Mouse (Mus musculus) frontal cortex, postnatal 10 days (tissue): ENCODE results near the gene Cd151.

Source experiments
- DNase-seq, 2 experiments: peaks; one replicate each; pipeline ENCODE4 v3.0.0; 2022; ENCODE audit warnings: low spot score in 2 of 2, mixed read lengths in 1 of 2

Gene Cd151

GRCm38 (mm10) chr7:141457986-141458660 is 9.1 kb upstream of the Cd151 start:
- DNase-seq, result no peak

DNA sequence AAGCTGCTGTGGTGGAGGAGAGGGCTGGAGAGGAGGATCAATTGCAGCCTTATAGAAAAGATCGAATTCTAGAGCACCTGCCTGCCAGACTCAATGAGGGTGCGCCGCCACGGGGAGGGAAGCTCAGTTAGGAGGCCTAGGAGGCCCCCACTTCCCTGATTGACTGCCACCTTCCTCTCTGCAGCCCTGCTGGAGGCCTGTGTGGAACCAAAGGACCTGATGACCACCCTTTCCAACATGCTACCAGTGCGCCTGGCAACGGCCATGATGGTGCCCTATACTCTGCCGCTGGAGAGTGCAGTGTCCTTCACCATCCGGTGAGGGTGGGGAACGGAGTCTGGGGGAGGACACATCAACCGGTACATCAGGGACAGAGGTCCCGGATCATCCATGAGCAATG is 8.5 kb upstream of the Cd151 start:
- DNase-seq, result no peak

DNA sequence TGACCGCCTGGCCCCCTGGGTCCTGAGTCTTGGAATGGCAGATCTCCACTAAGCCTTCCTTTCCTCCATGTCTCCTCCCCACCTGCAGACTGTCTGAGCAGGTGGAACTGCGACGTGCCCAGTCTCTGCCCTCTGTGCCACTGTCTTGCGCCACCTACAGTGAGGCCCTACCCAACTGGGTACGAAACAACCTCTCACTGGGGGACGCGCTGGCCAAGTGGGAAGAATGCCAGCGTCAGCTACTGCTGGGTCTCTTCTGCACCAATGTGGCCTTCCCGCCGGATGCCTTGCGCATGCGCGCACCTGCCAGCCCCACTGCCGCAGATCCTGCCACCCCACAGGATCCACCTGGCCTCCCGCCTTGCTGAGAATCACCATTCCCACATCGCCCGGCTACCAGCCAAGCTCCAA is 7.9 kb upstream of the Cd151 start:
- DNase-seq, result no peak

GRCm38 (mm10) chr7:141460001-141460390 is 7.2 kb upstream of the Cd151 start:
- no peak for DNase-seq

DNA sequence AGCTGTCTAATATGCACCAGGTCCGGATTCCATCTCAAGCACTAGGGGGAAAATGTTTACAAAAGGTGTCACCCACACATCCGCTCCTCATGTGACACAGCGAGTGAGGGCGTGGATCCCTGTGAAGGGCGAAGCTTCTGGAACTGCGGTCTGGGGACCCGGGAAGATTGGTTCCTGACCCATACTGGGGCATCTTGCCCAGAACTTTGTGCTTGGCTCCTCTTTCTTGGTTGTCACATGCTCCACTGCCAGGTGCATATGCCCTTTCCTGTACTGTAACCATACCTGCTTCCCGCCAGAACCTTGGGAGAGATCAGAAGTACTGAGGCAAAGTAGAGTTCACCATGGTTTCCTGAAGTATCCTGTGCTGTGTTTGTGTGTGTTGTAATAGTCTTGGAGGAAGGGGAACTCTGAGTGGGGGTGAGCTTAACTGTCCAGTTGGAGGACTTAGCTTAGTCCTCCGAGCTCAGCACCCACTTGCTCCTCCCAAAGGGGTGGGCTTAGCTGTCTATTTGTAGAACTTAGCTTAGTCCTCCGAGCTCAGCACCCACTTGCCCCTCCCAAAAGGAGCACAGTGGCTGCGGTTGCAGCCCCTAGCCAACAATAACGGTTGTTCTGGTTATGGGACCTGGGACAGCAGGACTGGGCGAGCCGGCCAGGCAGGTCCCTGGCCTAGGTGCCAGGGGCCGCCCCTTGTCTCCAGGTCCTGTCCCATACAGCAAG is 6.6 kb upstream of the Cd151 start, which contains the start of gene Cracr2b:
Cracr2b (plus strand) TSS at position 704 of the 723 bp plus-strand sequence.
- no peak for DNase-seq

DNA sequence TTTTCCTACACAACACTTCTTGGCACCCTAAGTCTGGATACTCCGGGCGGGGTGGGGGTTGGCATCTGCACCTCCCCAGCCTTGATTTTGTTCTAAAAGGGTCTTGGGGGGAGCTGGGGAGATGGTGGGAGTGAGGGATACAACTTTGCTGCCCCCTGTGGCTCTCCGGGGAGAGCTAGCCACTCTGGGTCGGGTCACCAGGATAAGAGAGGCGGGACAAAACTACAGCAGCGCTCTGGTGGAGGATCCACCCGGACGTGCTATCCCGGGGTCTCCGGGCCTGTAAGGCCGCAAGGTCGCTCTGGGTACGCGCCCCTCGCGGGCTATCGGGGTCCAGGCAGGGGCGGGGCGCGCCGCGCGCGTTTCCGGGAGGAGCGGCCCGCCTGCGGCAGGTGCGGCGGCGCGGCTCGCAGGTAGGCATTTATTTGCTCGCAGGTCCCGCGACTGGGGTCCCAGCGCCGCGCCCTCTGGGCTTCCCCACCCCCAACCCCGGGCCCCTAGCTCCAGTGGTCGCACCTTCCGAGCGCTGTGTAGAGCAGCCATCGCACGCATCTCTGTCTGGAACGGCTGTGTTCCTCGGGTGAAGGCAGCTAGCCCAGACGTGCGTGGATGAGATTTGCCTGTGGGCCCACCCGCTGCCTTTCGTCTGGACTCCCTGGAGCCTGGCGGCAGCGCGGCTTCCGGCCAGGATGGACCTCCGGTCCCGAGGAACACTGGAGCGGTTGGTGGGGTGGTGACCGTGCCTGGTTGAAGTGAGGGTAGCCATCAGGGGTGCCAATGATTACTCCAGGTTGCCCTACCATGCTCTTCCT is 5.5 kb upstream of the Cd151 start:
- DNase-seq, result no peak

DNA sequence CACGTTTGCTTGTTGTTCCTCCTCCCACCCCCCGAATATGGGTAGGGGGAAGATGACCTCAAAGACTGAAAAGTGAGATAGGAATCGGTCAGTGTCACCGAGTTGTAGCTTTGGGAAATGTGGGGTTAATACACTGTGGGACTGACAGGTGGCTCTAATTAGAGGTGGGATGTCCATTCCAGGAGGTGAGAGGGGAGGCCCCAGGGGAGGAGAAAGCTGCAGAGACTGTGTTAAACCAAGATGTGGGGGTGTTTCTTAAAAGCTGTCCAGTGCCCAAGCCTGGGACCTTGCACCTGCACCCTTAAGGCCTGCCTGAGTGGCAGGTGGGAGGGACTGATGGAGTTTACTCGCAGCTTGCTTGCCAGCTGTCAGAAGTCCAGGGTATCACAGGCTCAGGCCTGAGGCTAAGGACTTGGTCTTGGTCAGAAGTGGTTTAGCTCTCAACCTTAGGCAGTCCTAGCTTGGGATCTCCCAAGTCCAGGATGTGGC is 4.8 kb upstream of the Cd151 start:
- DNase-seq, result no peak

DNA sequence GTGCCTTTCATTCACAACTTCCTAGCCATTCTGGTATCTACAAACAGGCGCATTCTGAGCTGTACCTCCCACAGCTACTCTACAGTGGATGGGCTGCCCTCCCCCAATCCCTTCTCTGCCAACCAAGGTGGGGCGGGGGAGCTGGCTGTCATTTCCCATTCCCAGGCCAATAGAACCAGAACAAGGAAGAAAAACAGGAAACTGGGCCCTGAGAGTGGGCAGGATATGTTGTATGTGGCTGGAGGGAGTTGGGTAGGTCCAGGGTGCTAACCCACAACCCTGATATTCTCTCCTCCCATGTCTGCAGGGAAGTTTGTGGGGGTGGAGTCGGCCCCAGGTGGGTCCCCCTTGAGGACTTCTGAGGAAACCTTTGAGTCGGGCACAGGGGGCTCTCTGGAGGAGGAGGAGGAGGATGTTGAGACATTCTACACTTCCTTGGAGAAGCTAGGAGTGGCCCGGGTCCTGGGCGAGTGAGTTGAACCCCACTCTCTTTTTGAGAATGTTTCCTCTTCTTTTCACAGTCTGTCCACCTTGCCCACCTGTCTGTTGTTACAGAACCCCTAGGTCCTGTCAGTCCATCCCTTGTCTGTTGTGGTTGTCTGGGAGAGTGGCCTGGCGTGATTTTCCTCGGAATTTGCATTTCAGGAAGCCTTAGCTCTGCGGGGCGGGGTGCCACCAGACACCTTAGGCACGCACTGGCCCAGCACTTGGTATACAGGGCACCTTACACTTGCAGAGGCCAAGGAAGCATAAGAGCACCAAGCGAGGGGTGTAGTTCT is 3.2 kb upstream of the Cd151 start:
- peak in 1 of 2 experiments; percentile 21 for DNase-seq

DNA sequence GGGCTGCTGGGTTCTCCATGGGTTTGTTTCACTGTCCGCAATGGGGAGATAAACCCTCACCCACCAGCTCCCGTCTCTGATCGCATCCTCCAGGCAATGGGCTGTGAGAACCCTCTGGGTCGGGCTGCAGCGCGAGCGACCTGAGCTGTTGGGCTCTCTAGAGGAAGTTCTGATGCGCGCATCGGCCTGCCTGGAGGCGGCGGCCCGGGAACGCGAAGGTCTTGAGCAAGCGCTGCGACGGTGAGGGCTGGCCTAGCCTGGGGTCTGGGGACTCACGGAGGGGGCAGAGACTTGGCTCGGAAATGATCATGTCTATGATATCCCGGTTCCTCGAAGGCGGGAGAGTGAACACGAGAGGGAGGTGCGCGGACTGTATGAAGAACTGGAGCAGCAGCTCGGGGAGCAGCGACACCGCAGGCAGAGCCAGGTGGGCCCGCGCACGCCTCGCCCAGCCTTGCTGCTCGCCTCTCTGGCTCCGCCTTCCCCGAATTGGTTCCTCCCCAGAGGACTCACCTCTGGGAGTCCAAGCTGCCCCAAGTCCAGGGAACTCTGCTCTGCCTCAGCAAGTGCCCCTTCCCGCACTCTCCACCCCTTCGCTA is 2.5 kb upstream of the Cd151 start:
- DNase-seq, result peak in 1 of 2 experiments; percentile 17

GRCm38 (mm10) chr7:141465388-141466044 is 1.7 kb upstream of the Cd151 start:
- peak in 1 of 2 experiments; percentile 14 for DNase-seq

GRCm38 (mm10) chr7:141466045-141466394 is 1.2 kb upstream of the Cd151 start:
- no peak for DNase-seq

GRCm38 (mm10) chr7:141466607-141467148 is 514 bp upstream of the Cd151 start:
- no peak for DNase-seq

DNA sequence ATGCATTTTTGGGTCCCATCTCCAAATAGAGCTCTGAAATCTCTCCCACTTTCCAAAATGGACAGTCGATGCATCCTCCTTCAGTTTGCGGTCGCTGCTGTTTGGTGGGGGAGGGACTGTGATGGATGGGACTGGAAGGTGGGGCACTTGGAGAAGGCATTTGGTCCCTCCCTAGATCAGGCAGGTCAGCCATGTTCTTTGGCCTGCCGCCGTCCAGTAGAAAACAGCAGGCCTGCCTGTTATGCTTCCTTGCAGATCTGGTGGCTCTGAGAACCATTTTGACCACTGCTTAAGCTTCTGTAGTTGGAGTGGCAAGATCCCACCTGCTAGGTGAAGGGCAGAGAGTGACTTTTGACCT is 951 bp downstream of the Cd151 start:
- no peak for DNase-seq

GRCm38 (mm10) chr7:141468522-141469211 is 1.5 kb downstream of the Cd151 start:
- peak in 1 of 2 experiments; percentile 64 for DNase-seq

GRCm38 (mm10) chr7:141469352-141469751 is 2.2 kb downstream of the Cd151 start:
- DNase-seq, result no peak

- no peak for DNase-seq
Observed at GRCm38 (mm10) chr7:141469901-141470636, 2.9 kb downstream of the Cd151 start.

- no peak for DNase-seq
Observed at GRCm38 (mm10) chr7:141470637-141470944, 3.4 kb downstream of the Cd151 start.

DNA sequence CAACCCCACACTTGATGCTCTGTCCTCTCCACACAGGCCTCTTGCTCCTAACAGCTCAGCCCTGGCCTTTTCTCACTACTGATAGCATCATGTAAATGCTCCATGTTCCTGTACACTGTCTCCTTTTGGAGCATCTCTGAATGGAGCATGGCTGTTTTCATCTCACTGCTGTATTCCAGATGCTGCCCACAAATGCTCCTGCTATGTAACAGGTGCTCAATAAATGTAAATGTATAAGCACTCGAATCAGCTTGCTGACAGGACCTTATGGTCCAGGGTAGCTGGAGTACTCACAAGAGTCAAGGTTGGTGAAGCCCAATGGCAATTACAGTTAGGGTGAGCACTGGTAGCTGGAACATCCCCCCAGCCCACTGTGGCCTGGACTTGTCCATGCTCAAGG is 4.0 kb downstream of the Cd151 start:
- no peak for DNase-seq

- no peak for DNase-seq
Observed at GRCm38 (mm10) chr7:141472226-141472625, 5.0 kb downstream of the Cd151 start.
